Mouse (Mus musculus): ENCODE data around the gene Cdx2. TPM values are rescaled to one million over a fixed set of nuclear protein-coding genes. Genes with fewer than 3 reads are reported as not detected.

Cdx2 gene
- polyA plus RNA-seq (2015; fragmentation: Nextera tagmentation; extraction: Ambion mirVana): not detected in 2 replicates

DNA sequence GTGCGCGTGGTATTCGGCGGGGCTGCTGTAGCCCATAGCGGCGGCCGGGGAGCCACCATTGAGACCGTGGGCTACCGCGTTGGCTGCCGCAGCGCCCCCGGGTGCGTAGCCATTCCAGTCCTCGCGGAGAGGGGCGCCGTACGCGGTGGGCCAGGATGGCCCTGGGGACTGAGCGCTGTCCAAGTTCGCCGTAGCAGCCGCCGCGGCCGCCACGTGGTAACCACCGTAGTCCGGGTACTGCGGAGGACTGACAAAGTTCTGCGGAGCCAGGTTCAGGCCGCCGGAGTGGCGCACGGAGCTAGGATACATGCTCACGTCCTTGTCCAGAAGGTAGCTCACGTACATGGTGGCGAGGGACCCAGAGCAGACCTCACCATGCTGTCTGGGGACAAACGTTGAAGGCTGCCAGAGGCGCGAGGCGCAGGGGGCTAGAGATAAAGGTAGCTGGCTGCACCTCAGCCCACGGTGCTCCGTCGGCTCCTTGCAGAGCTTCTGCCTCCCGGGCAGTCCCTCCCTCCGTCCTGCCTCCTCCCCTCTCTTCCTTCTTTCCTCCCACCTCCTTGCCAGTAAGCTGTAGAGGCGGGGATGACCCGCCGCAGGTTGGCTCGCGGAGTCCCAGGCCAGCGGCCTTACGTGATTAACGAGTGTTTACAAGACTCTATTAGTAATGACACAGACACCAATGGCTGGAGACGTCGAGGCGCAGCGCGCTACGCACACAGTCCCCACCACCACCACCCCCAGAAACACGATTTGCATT, at the start of gene Cdx2:
Gene Cdx2 (minus strand): TSS at position 633 of the 760 bp plus-strand sequence.

DNA sequence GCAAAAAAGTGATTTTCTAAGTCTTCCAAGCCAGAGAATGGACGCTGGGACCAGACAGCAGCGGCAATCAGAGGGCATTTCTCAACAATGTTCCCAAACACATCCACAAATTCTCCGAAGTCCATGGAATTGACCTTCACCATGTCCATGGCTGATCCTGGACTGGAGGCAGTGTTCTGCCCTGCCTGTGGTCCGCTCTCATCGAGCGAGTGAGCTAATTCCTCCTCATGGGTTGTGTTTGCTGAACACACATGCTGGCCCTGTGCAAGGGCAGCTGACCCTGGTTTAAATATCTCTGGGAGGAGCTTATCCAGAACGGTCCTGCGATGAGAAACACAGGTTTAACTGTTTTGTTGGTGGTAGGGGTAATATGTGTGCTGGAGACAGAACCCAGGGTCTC, 15.1 kb upstream of the Cdx2 start, which contains the start of gene Urad:
Gene Urad (minus strand): TSS at position 258 of the 400 bp plus-strand sequence.

DNA sequence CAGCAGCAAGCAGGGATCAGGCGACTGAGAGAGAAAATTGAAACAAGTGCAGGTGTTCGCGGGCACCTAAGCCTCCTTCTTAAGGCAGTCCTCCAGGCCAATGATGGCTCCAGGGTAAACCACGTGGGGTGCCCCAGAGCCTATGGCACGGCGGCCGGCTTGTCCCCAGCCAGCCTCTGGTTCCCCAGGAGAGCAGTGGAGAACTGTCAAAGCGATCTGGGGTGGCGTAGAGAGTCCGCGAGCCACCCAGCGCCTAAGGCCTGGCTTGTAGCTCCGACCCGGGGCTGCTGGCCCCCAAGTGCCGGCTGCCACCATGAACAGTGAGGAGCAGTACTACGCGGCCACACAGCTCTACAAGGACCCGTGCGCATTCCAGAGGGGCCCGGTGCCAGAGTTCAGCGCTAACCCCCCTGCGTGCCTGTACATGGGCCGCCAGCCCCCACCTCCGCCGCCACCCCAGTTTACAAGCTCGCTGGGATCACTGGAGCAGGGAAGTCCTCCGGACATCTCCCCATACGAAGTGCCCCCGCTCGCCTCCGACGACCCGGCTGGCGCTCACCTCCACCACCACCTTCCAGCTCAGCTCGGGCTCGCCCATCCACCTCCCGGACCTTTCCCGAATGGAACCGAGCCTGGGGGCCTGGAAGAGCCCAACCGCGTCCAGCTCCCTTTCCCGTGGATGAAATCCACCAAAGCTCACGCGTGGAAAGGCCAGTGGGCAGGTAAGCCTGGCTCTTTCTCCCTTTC, 37.0 kb downstream of the Cdx2 start, which contains the start of gene Pdx1:
Gene Pdx1 (plus strand): TSS at position 34 of the 747 bp plus-strand sequence.

Small RNAs within 50 kb of the gene (microRNA-seq; reads per million reads assigned to microRNA genes)
- not detected for gene Mir7k

Other genes with a start within 250 kb of the Cdx2 start
- 2.6 and 2.9 TPM in 2 replicates for gene Lnx2, start 230.7 kb downstream of the Cdx2 start, polyA plus RNA-seq (2015; fragmentation: Nextera tagmentation; extraction: Ambion mirVana)
- 93.9 and 103 TPM in 2 replicates for gene Polr1d, start 230.2 kb downstream of the Cdx2 start, polyA plus RNA-seq (2015; fragmentation: Nextera tagmentation; extraction: Ambion mirVana)
- 1.2 and 1.5 TPM in 2 replicates for gene Gsx1, start 118.6 kb downstream of the Cdx2 start, polyA plus RNA-seq (2015; fragmentation: Nextera tagmentation; extraction: Ambion mirVana)
- gene Pdx1, start 37.3 kb downstream of the Cdx2 start, polyA plus RNA-seq (2015; fragmentation: Nextera tagmentation; extraction: Ambion mirVana): not detected in 2 replicates
- gene Urad, start 15.2 kb upstream of the Cdx2 start, polyA plus RNA-seq (2015; fragmentation: Nextera tagmentation; extraction: Ambion mirVana): not detected in 2 replicates
- gene Flt3, start 93.2 kb upstream of the Cdx2 start, polyA plus RNA-seq (2015; fragmentation: Nextera tagmentation; extraction: Ambion mirVana): 4.9 and 5.2 TPM in 2 replicates
- 42.4 and 51.2 TPM in 2 replicates for gene Pan3, start 122.9 kb upstream of the Cdx2 start, polyA plus RNA-seq (2015; fragmentation: Nextera tagmentation; extraction: Ambion mirVana)

Measured in neural tube, postnatal 0 days (tissue).